Mouse (Mus musculus): ENCODE measurements around the gene Upk3a.

Upk3a gene

DNA sequence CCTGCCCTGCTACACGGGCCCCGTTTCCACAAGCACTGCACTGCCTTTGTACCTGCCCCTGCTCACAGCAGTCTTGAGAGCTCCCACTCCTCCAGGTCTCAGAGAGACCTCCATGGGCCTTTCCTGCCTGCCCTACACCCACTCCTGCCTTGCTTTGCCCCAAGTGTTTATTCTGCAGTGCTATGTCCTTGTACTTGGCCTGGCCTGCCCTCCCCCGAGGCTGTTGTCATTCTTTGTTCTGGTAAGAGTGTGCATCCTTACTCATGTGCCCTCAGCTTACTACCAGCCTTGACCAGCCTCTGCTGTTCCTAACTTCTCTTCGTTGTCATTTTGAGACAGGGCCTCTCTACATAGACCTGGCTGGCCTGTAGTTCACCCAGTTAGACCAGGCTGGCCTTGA lies 30.9 kb downstream of the Upk3a start:
- CTCF ChIA-PET = no interaction called here

DNA sequence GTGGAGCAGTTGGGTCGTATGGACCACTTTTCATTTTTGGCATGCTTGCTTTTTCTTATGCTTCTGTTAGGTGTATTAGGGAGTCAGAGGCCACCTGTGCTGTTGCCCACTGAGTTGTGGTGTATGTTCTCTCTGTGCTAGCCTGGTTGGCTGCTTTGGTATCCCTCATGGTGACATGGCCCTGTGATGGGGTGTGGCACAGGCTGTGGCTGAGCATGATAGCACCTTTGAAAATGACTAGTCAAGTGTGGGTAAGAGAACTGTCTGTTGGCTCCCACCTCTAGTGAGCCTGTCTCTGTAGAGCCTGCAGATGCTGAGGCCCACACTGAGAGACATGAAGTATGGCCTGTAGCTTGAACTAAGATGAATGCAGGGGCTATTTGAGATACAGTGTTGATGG lies 32.8 kb downstream of the Upk3a start:
- CTCF ChIA-PET = no interaction called here

DNA sequence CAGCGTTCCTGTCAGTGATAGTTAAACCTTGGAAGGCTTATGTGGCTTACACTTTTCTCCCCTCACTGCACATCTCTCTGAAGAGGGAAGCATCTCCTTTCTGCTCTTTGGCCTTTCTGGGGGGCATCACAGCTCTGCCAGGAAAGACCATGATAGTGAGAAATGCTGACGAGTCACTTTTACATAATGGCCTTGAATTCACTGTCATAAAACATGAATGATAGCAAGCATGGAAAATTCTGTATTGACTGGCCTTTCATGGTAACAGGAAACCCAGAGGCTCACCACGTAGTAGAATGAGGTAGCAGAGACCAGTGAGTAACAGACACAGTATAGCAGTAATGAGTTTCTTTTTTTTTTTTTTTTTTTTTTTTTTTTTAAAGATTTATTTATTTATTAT lies 37.2 kb downstream of the Upk3a start:
- CTCF ChIA-PET = no interaction called here

DNA sequence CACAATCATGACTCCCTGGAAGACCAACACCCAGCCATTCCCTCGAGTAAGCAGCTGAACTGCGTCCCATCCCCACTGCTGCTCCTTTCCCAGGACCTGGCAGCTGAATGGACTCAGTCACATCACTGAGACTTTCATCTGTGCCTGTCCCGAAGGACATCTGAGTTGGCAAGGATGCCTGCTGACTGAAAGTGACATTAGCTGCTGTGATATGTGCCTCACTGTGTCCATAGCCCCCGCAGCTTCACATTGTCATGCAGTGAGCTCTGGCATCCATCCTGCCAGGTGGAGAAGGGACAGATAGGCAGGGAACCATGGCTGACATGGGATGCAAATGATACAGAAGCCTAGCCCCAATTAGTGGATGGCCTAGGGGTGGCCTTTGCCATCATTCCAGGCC lies 38.2 kb downstream of the Upk3a start:
- CTCF ChIA-PET = interaction anchor here (0.6 kb wide), 1 partner anchor 1741 kb away, joined by 4 read pairs; no protein-coding TSS in a partner anchor

DNA sequence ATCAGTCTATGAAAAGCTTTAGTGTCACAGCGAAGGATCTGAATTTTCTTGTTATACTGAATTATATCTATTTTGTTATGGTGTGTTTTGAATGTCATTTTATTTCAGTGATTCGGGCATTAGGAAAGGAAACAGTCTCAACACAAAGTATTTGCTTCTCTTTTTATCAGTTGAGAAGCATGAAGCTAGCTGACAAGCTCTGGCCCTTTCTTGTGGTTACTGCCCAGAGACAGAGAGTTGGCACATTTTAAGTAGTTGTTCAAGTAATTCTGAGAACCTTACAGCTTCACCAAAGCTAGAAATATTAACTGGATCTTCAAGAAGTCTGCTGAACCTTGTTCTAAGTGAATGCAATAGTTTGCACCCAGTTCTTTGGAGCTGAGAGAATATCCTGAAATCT lies 46.5 kb downstream of the Upk3a start:
- CTCF ChIA-PET = no interaction called here

DNA sequence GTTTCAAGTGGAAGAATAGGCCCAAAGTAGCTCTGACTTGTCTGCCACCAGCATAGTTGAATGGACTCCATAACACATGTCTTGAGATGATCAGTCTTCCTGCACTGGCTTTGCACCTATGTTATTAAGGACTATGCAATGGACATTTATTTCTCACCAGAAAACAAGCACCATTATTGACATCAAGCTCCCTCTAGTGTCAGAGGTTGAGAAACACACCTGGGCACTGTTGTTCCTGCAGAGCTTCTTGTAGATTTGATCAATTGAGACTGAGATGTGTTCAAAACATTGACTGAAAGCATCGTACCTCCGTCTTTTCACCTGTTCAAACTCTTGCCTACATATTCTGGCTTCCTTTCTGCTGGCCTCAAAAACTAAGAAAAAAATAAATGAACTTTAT lies 53.6 kb downstream of the Upk3a start:
- CTCF ChIA-PET = no interaction called here

Measured in spleen, embryonic (tissue).